Mouse (Mus musculus) midbrain, embryonic 16.5 days (tissue): ENCODE measurements around the gene Lrmda. TPM values are rescaled to one million over a fixed set of nuclear protein-coding genes. Genes with fewer than 3 reads are reported as not detected.

Experiments
- ATAC-seq: fragments of 200-750 bp; cut with Nextera tagmentation; 2 replicates; pipeline ENCODE4 v1.8.0; 2017; ENCODE audit warnings: moderate TSS enrichment
- H3K27ac ChIP-seq: fragments of 300-500 bp; sonication (generic); 2 replicates; pipeline ENCODE4 v1.5.1; 2014; ENCODE audit warnings: mild to moderate bottlenecking, low read length, mixed read lengths
- H3K27me3 ChIP-seq: fragments of 300-500 bp; sonication (generic); 2 replicates; pipeline ENCODE4 v1.6.1; 2014; ENCODE audit warnings: low read depth, low read length, mixed read lengths; ENCODE audit not compliant: control insufficient read depth, insufficient read depth
- H3K36me3 ChIP-seq: fragments of 300-500 bp; sonication (generic); 2 replicates; pipeline ENCODE4 v1.6.1; 2014; ENCODE audit warnings: mild to moderate bottlenecking, low read length, moderate library complexity, mixed read lengths; ENCODE audit not compliant: control insufficient read depth, insufficient read depth
- H3K4me1 ChIP-seq: fragments of 300-500 bp; sonication (generic); 2 replicates; pipeline ENCODE4 v1.6.1; 2014; ENCODE audit warnings: mild to moderate bottlenecking, low read length, mixed read lengths; ENCODE audit not compliant: control insufficient read depth, insufficient read depth
- H3K4me2 ChIP-seq: fragments of 300-500 bp; sonication (generic); 2 replicates; pipeline ENCODE4 v1.6.1; 2014; ENCODE audit warnings: mild to moderate bottlenecking, low read length, mixed read lengths
- H3K4me3 ChIP-seq: fragments of 300-500 bp; sonication (generic); 2 replicates; pipeline ENCODE4 v1.5.1; 2014; ENCODE audit warnings: low read depth, mild to moderate bottlenecking, low read length, moderate library complexity, mixed read lengths
- H3K9ac ChIP-seq: fragments of 300-500 bp; sonication (generic); 2 replicates; pipeline ENCODE4 v1.6.1; 2014; ENCODE audit warnings: low read depth, low read length, mixed read lengths
- H3K9me3 ChIP-seq: fragments of 300-500 bp; sonication (generic); replicated peaks from 2 replicates; pipeline ENCODE4 v1.6.1; 2014; ENCODE audit warnings: mild to moderate bottlenecking, low read length, mixed read lengths; ENCODE audit not compliant: control insufficient read depth, poor library complexity, severe bottlenecking
- WGBS: fragments of 180-500 bp; shearing (Covaris S2); extraction: QIAGEN DNeasy Blood & Tissue Kit; methylation state at CpG from one replicate; pipeline ENCODE4 v1.1.7; 2014; 5-methylcytosine and 5-hydroxymethylcytosine counted together
- polyA plus RNA-seq: library from polyadenylated mRNA; unstranded; fragments of >200 nt; fragmentation: Nextera tagmentation; extraction: Ambion mirVana; gene quantifications from 2 replicates; pipeline ENCODE4 v1.2.1, GENCODE M21; 2015

Lrmda gene
- polyA plus RNA-seq, 1 experiment from 2014 or later = not detected

GRCm38 (mm10) chr14:22679705-22680643 lies 660.5 kb downstream of the Lrmda start:
- H3K9ac ChIP-seq = no peak overlapping the region
- H3K4me2 ChIP-seq = no peak overlapping the region
- ATAC-seq = no peak
- no peak overlapping the region for H3K4me3 ChIP-seq
- H3K27ac ChIP-seq = no peak overlapping the region
- H3K4me1 ChIP-seq = 0 out of 2 replicates have a peak, but pooled peaks cover 3% of the 10 kb centered on the region
- no peaks in the 10 kb centered on the region for H3K27me3 ChIP-seq
- 25% methylated on average over 9 of the region's 9 CpGs for WGBS
- H3K36me3 ChIP-seq = no peaks in the 10 kb centered on the region
- no peaks in the 10 kb centered on the region for H3K9me3 ChIP-seq

- no peaks in the 10 kb centered on the region for H3K9me3 ChIP-seq
- ATAC-seq = no peak
- H3K27me3 ChIP-seq = no peaks in the 10 kb centered on the region; the same call in 1 of the 2 replicates
- 76% methylated on average over 4 of the region's 4 CpGs for WGBS
- H3K4me1 ChIP-seq = no peaks in the 10 kb centered on the region
- no peak overlapping the region for H3K4me2 ChIP-seq
- H3K27ac ChIP-seq = no peak overlapping the region
- H3K4me3 ChIP-seq = no peak overlapping the region
- H3K9ac ChIP-seq = no peak overlapping the region
- no peaks in the 10 kb centered on the region for H3K36me3 ChIP-seq
Observed at GRCm38 (mm10) chr14:22686886-22687285, 667.4 kb downstream of the Lrmda start.

GRCm38 (mm10) chr14:22688399-22688798 lies 668.9 kb downstream of the Lrmda start:
- Histone ChIP-seq H3K9me3 (no peaks in the 10 kb centered on the region), H3K36me3 (no peaks in the 10 kb centered on the region), H3K4me1 (no peaks in the 10 kb centered on the region), H3K9ac (no peak overlapping the region), H3K27me3 (no peaks in the 10 kb centered on the region; the same call in 1 of the 2 replicates), H3K4me2 (no peak overlapping the region), H3K4me3 (no peak overlapping the region), H3K27ac (no peak overlapping the region)
- WGBS = 92% methylated on average over 2 of the region's 2 CpGs
- no peak for ATAC-seq

- H3K4me3 ChIP-seq = no peak overlapping the region
- no peaks in the 10 kb centered on the region for H3K36me3 ChIP-seq
- no peaks in the 10 kb centered on the region for H3K27me3 ChIP-seq
- H3K4me1 ChIP-seq = peaks cover 2% of the 10 kb centered on the region; the same call in 1 of the 2 replicates
- WGBS = 41% methylated on average over 6 of the region's 6 CpGs
- H3K9me3 ChIP-seq = no peaks in the 10 kb centered on the region
- H3K4me2 ChIP-seq = no peak overlapping the region
- H3K9ac ChIP-seq = no peak overlapping the region
- ATAC-seq = no peak
- H3K27ac ChIP-seq = no peak overlapping the region
Observed at GRCm38 (mm10) chr14:22695448-22695847, 675.9 kb downstream of the Lrmda start.

- ATAC-seq = no peak
- Histone ChIP-seq H3K4me1 (peaks cover 2% of the 10 kb centered on the region; the same call in 1 of the 2 replicates), H3K27me3 (no peaks in the 10 kb centered on the region), H3K27ac (no peak overlapping the region), H3K4me2 (no peak overlapping the region), H3K9ac (no peak overlapping the region), H3K4me3 (no peak overlapping the region), H3K9me3 (no peaks in the 10 kb centered on the region), H3K36me3 (no peaks in the 10 kb centered on the region)
- 64% methylated on average over 4 of the region's 4 CpGs for WGBS
Observed at GRCm38 (mm10) chr14:22695931-22696365, 676.4 kb downstream of the Lrmda start.

- ATAC-seq = no peak
Observed at GRCm38 (mm10) chr14:22700236-22700635, 680.7 kb downstream of the Lrmda start.

GRCm38 (mm10) chr14:22700690-22701089 lies 681.2 kb downstream of the Lrmda start:
- no peak overlapping the region for H3K4me3 ChIP-seq
- whole genome bisulfite sequencing = 92% methylated on average over 2 of the region's 2 CpGs
- no peak overlapping the region for H3K4me2 ChIP-seq
- H3K9ac ChIP-seq = no peak overlapping the region
- no peaks in the 10 kb centered on the region for H3K4me1 ChIP-seq
- no peak for ATAC-seq
- H3K27ac ChIP-seq = no peak overlapping the region
- no peaks in the 10 kb centered on the region for H3K9me3 ChIP-seq
- H3K36me3 ChIP-seq = no peaks in the 10 kb centered on the region
- H3K27me3 ChIP-seq = no peaks in the 10 kb centered on the region

More at GRCm38 (mm10) chr14:22700236-22700635, 680.7 kb downstream of the Lrmda start:
- Histone ChIP-seq H3K36me3 (no peaks in the 10 kb centered on the region), H3K4me2 (no peak overlapping the region), H3K9me3 (no peaks in the 10 kb centered on the region), H3K27me3 (no peaks in the 10 kb centered on the region), H3K4me1 (peaks cover 2% of the 10 kb centered on the region; the same call in 1 of the 2 replicates), H3K27ac (no peak overlapping the region), H3K9ac (no peak overlapping the region), H3K4me3 (no peak overlapping the region)
- 97% methylated on average over 1 of the region's 1 CpGs for WGBS

GRCm38 (mm10) chr14:22707958-22708701 lies 688.6 kb downstream of the Lrmda start:
- no peak overlapping the region for H3K27ac ChIP-seq
- 87% methylated on average over 9 of the region's 9 CpGs for WGBS
- no peaks in the 10 kb centered on the region for H3K9me3 ChIP-seq
- 0 out of 2 replicates have a peak, but pooled peaks cover 2% of the 10 kb centered on the region for H3K27me3 ChIP-seq
- no peak overlapping the region for H3K4me2 ChIP-seq
- ATAC-seq = no peak
- H3K4me3 ChIP-seq = no peak overlapping the region
- no peak overlapping the region for H3K9ac ChIP-seq
- H3K36me3 ChIP-seq = no peaks in the 10 kb centered on the region
- H3K4me1 ChIP-seq = peaks cover 12% of the 10 kb centered on the region
